Mouse (Mus musculus) brain, embryonic 14.5 days (tissue): ENCODE results near the gene Sipa1l3.

ENCODE experiments used
- CTCF ChIP-seq: fragments of 200-500 bp; IDR thresholded peaks from 2 replicates; pipeline ENCODE4 v1.5.1; 2012; ENCODE audit warnings: inconsistent platforms, mild to moderate bottlenecking, moderate library complexity, borderline replicate concordance; ENCODE audit not compliant: insufficient read depth, insufficient read length; ENCODE audit errors: extremely low read depth
- POLR2A ChIP-seq: fragments of 200-500 bp; IDR thresholded peaks from 2 replicates; pipeline ENCODE4 v1.6.1; 2012; ENCODE audit warnings: mild to moderate bottlenecking, inconsistent platforms, borderline replicate concordance; ENCODE audit not compliant: poor library complexity, insufficient read depth, insufficient read length, severe bottlenecking; ENCODE audit errors: extremely low read depth

DNA sequence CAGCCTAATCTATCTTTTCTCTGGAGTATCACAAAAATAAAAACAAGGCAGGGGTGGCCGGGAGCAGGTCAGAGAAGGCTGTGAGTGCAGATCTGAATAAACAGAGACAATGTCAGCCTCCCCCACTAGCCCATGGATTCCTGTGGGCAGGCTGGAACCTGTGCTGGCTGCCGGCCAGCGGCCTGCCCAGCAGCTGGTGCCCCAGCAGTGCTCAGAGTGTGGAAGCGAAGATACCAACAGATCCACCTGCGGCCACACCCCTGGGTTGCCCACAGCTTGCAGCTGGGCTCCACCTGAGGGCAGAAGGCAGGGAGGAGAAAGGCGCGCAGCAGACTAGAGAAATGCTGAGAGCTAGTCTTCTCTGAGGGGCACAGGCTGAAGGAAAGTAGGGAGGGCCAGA lies 47.1 kb downstream of the Sipa1l3 start:
- TF ChIP-seq CTCF (no peak), POLR2A (no peak)
